Mouse (Mus musculus): ENCODE results near the gene Gorasp1. TPM values are rescaled to one million over a fixed set of nuclear protein-coding genes. Genes with fewer than 3 reads are reported as not detected.

Gene Gorasp1
- polyA plus RNA-seq, 1 experiment from 2014 or later, result 21.8 TPM

DNA sequence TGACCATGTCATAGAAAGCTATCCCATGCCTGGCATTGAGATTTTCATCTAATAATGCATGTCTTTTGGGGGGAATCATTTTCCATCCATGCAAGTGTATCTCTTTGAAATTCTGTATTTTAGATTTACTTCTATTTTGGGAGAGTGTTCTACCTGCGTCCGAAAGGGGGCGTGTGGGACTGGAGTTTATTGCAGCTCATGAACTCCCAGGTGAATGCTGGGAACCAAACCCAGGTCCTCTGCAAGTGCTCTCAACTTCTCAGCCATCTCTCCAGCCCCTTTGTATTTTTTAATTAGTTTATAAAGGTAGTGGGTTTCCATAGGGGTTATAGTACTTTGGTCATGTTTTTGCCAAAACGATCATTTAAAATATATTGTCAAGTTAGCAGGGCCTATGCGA, 43.5 kb downstream of the Gorasp1 start:
- H3K4me1 ChIP-seq (replicated peaks), result peaks cover 12% of the 10 kb centered on the region
- no peak overlapping the region for H3K4me3 ChIP-seq
- H3K9ac ChIP-seq, result no peak overlapping the region
- 76% methylated on average over 5 of the region's 5 CpGs for WGBS
- H3K4me2 ChIP-seq, result peak overlapping the region; percentile 97; the same call in 1 of the 2 replicates
- no peaks in the 10 kb centered on the region for H3K36me3 ChIP-seq
- H3K27ac ChIP-seq (ENCODE audit: poor library complexity, severe bottlenecking), result no peak overlapping the region
- no peak for ATAC-seq (ENCODE audit: insufficient number of reproducible peaks, low FRiP score)
- H3K27me3 ChIP-seq (replicated peaks), result no peaks in the 10 kb centered on the region
- H3K9me3 ChIP-seq (replicated peaks), result no peaks in the 10 kb centered on the region

DNA sequence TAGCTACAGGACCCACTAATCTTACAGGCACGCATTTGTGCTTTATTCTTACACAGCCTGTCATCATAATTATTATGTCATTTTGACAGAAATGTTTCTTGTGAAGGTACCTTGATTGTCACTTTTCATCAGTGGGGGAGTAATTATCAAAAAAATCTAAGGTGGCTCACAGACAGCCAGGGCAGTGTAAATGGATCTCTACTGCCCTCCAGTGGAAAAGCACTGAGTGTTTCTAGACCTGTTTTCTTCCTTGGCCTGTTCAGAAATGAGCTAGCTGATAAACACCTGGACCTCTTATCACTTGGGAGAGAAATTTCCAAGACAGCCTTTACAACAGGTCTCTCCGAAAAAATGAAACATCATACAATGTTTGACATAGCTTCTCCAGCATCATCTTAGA, 46.7 kb downstream of the Gorasp1 start:
- H3K9me3 ChIP-seq (replicated peaks), result no peaks in the 10 kb centered on the region
- H3K36me3 ChIP-seq, result no peaks in the 10 kb centered on the region
- no peak overlapping the region for H3K9ac ChIP-seq
- H3K4me1 ChIP-seq (replicated peaks), result peaks cover 5% of the 10 kb centered on the region
- no peak overlapping the region for H3K27ac ChIP-seq (ENCODE audit: poor library complexity, severe bottlenecking)
- 49% methylated on average over 2 of the region's 2 CpGs for WGBS
- H3K4me3 ChIP-seq, result no peak overlapping the region
- no peak overlapping the region for H3K4me2 ChIP-seq
- no peak for ATAC-seq (ENCODE audit: insufficient number of reproducible peaks, low FRiP score)
- H3K27me3 ChIP-seq (replicated peaks), result no peaks in the 10 kb centered on the region

DNA sequence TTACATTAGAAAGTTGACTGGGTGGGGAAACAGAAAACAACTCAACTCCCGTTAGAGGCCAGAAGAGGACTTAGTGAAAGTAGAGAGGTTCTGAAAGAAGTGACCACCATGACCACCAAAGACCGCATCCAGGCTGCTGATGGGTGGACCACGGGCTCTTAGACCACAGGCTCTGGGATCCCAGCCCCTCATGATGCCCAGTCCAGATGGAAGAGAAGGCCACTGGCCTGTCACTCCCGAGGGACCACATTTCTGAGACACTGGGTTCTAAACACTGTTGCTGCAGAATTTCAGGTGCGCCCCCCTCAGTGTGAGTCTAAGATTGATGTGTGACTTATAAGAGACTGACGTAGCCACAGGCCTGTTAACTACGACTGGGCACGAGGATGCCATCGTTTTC, 47.9 kb downstream of the Gorasp1 start:
- Histone ChIP-seq H3K4me2 (no peak overlapping the region), H3K27ac (ENCODE audit: poor library complexity, severe bottlenecking) (no peak overlapping the region), H3K27me3 (replicated peaks) (no peaks in the 10 kb centered on the region), H3K9me3 (replicated peaks) (no peaks in the 10 kb centered on the region), H3K36me3 (no peaks in the 10 kb centered on the region), H3K4me3 (no peak overlapping the region), H3K4me1 (replicated peaks) (no peaks in the 10 kb centered on the region), H3K9ac (no peak overlapping the region)
- WGBS, result 78% methylated on average over 9 of the region's 9 CpGs
- no peak for ATAC-seq (ENCODE audit: insufficient number of reproducible peaks, low FRiP score)

DNA sequence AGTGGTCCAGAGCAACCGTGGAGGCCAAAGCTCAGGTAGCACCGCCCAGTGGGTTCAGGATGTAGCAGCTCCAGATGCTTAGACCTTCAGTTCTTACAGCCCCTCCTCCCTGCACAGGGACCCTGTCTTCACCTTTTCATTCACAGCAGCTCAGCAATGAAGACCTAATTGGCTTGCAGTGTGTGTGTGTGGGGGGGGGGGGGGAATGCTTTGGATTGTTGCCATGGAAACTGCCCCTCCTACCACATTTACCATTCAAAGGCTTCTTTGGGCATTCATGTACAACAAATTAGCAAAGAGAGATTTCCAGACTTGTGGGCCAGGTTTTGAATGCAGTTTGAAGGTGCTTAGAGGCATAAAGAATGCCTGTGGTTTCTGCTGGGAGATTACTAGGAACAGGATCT, 48.5 kb downstream of the Gorasp1 start:
- no peak overlapping the region for H3K4me2 ChIP-seq
- no peaks in the 10 kb centered on the region for H3K4me1 ChIP-seq (replicated peaks)
- no peak overlapping the region for H3K9ac ChIP-seq
- 58% methylated on average over 2 of the region's 2 CpGs for WGBS
- no peak overlapping the region for H3K4me3 ChIP-seq
- H3K27me3 ChIP-seq (replicated peaks), result no peaks in the 10 kb centered on the region
- H3K9me3 ChIP-seq (replicated peaks), result no peaks in the 10 kb centered on the region
- H3K36me3 ChIP-seq, result no peaks in the 10 kb centered on the region
- no peak for ATAC-seq (ENCODE audit: insufficient number of reproducible peaks, low FRiP score)
- H3K27ac ChIP-seq (ENCODE audit: poor library complexity, severe bottlenecking), result no peak overlapping the region

DNA sequence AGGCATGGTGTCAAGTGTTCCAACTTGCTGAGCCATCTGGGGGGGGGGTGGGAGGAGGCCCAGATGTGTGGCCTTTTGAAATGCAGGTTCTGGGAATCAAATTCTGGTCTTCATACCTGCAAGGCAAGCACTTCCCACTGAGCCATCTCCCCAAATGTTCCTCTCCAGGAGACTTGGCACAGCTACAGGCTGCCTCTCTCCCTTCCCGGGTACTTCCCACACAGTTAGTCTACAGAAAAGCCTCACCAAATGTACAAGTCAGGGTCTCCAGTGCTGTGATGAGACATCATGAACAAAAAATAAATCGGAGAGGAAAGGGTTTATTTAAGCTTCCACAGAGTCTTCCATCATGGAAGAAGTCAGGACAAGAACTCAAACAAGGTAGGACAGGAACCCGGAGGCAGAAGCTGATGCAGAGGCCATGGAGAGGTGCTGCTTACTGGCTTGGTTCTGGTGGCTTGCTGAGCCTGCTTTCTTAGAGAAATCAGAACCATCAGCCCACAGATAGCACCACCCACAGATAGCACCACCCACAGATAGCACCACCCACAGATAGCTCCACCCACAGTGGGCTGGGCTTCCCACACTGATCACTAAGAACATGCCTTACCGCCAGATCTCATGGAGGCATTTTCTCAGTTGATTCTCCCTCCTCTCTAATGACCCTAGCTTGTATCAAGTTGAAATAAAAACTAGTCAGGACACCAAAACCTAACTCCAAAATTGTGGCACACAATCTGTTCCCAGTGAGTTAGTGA, 50.0 kb downstream of the Gorasp1 start:
- Histone ChIP-seq H3K9me3 (replicated peaks) (no peaks in the 10 kb centered on the region), H3K4me1 (replicated peaks) (no peaks in the 10 kb centered on the region), H3K4me3 (no peak overlapping the region), H3K9ac (no peak overlapping the region), H3K27me3 (replicated peaks) (no peaks in the 10 kb centered on the region), H3K27ac (ENCODE audit: poor library complexity, severe bottlenecking) (no peak overlapping the region), H3K4me2 (no peak overlapping the region), H3K36me3 (no peaks in the 10 kb centered on the region)
- ATAC-seq (ENCODE audit: insufficient number of reproducible peaks, low FRiP score), result no peak
- WGBS, result 71% methylated on average over 4 of the region's 4 CpGs

Other genes starting within 250 kb of the Gorasp1 start
- gene Scn10a, start 218.2 kb downstream of the Gorasp1 start, polyA plus RNA-seq (2016; fragmentation: Nextera tagmentation; extraction: Ambion mirVana), result 0.86 and 1.1 TPM in 2 replicates
- gene Scn11a, start 112.1 kb downstream of the Gorasp1 start, polyA plus RNA-seq (2016; fragmentation: Nextera tagmentation; extraction: Ambion mirVana), result not detected in 2 replicates
- 46.0 and 46.5 TPM in 2 replicates for gene Wdr48, start 42.7 kb downstream of the Gorasp1 start, polyA plus RNA-seq (2016; fragmentation: Nextera tagmentation; extraction: Ambion mirVana)
- gene Ttc21a, start within 50 bp of the Gorasp1 start, polyA plus RNA-seq (2016; fragmentation: Nextera tagmentation; extraction: Ambion mirVana), result 0.23 and 0.53 TPM in 2 replicates
- 8.2 TPM in 2 replicates for gene Csrnp1, start 47.1 kb upstream of the Gorasp1 start, polyA plus RNA-seq (2016; fragmentation: Nextera tagmentation; extraction: Ambion mirVana)
- gene Xirp1, start 86.0 kb upstream of the Gorasp1 start, polyA plus RNA-seq (2016; fragmentation: Nextera tagmentation; extraction: Ambion mirVana), result 82.9 and 92.6 TPM in 2 replicates
- gene Cx3cr1, start 132.3 kb upstream of the Gorasp1 start, polyA plus RNA-seq (2016; fragmentation: Nextera tagmentation; extraction: Ambion mirVana), result 4.4 and 4.9 TPM in 2 replicates
- gene Ccr8, start 154.5 kb upstream of the Gorasp1 start, polyA plus RNA-seq (2016; fragmentation: Nextera tagmentation; extraction: Ambion mirVana), result not detected in 2 replicates
- gene Slc25a38, start 172.8 kb upstream of the Gorasp1 start, polyA plus RNA-seq (2016; fragmentation: Nextera tagmentation; extraction: Ambion mirVana), result 24.9 and 26.2 TPM in 2 replicates
- gene Rpsa, start 190.1 kb upstream of the Gorasp1 start, polyA plus RNA-seq (2016; fragmentation: Nextera tagmentation; extraction: Ambion mirVana), result 764 and 771 TPM in 2 replicates
- 0.12 TPM in 1 of 2 replicates, not detected in the other for gene Mobp, start 212.1 kb upstream of the Gorasp1 start, polyA plus RNA-seq (2016; fragmentation: Nextera tagmentation; extraction: Ambion mirVana)